Mouse (Mus musculus) neural tube, embryonic 10.5 days (tissue): ENCODE results near the gene Magi2.

ENCODE experiments used
- DNase-seq: peaks from one replicate; pipeline ENCODE4 v3.0.0-alpha.2; 2017; ENCODE audit warnings: low spot score; ENCODE audit errors: extremely low spot score

The Magi2 gene

GRCm38 (mm10) chr5:20751000-20751399 lies 1524.2 kb downstream of the Magi2 start:
- no peak for DNase-seq

- no peak for DNase-seq
Observed at GRCm38 (mm10) chr5:20751696-20752095, 1524.9 kb downstream of the Magi2 start.

GRCm38 (mm10) chr5:20753096-20753495 lies 1526.3 kb downstream of the Magi2 start:
- no peak for DNase-seq

- no peak for DNase-seq
Observed at GRCm38 (mm10) chr5:20753963-20754362, 1527.1 kb downstream of the Magi2 start.
